Mouse (Mus musculus) E14TG2a.4 (cell line): ENCODE measurements around the gene Poln.

Experiments
- CTCF ChIP-seq: conservative IDR thresholded peaks from 2 replicates; pipeline ENCODE4 v1.5.1; 2014; ENCODE audit warnings: low read length
- POU5F1 ChIP-seq: IDR thresholded peaks from 2 replicates; pipeline ENCODE4 v1.6.1; 2014; ENCODE audit warnings: low read length, borderline replicate concordance

- TF ChIP-seq CTCF (no peak), POU5F1 (no peak)
Observed at GRCm38 (mm10) chr5:34174550-34175402, 5.5 kb upstream of the Poln start.
